Mouse (Mus musculus) forebrain, postnatal 0 days (tissue): ENCODE measurements around the gene Selenov. TPM values are rescaled to one million over a fixed set of nuclear protein-coding genes. Genes with fewer than 3 reads are reported as not detected.

Experiments
- ATAC-seq: fragments of 200-750 bp; cut with Nextera tagmentation; 2 replicates; pipeline ENCODE4 v1.8.0; 2017; ENCODE audit warnings: mild to moderate bottlenecking, moderate library complexity
- DNase-seq: peaks from one replicate; pipeline ENCODE4 v3.0.0-alpha.2; 2015
- H3K27ac ChIP-seq: fragments of 300-500 bp; sonication (generic); 2 replicates; pipeline ENCODE4 v1.5.1; 2014; ENCODE audit warnings: low read depth, mild to moderate bottlenecking, antibody characterized with exemption, low read length, moderate library complexity, mixed read lengths
- H3K27me3 ChIP-seq: fragments of 300-500 bp; sonication (generic); 2 replicates; pipeline ENCODE4 v1.6.1; 2014; ENCODE audit warnings: mild to moderate bottlenecking, low read length, mixed read lengths; ENCODE audit not compliant: insufficient read depth
- H3K36me3 ChIP-seq: fragments of 300-500 bp; sonication (generic); 2 replicates; pipeline ENCODE4 v1.6.1; 2014; ENCODE audit warnings: mild to moderate bottlenecking, moderate library complexity; ENCODE audit not compliant: insufficient read depth
- H3K4me1 ChIP-seq: fragments of 300-500 bp; sonication (generic); 2 replicates; pipeline ENCODE4 v1.6.1; 2014; ENCODE audit warnings: antibody characterized with exemption; ENCODE audit not compliant: insufficient read depth
- H3K4me2 ChIP-seq: fragments of 300-500 bp; sonication (generic); 2 replicates; pipeline ENCODE4 v1.6.1; 2014; ENCODE audit warnings: low read depth, mild to moderate bottlenecking, moderate library complexity
- H3K4me3 ChIP-seq: fragments of 300-500 bp; sonication (generic); 2 replicates; pipeline ENCODE4 v1.5.1; 2014; ENCODE audit warnings: low read depth, low read length, mixed read lengths
- H3K9ac ChIP-seq: fragments of 300-500 bp; sonication (generic); 2 replicates; pipeline ENCODE4 v1.6.1; 2014; ENCODE audit warnings: mild to moderate bottlenecking
- H3K9me3 ChIP-seq: fragments of 300-500 bp; sonication (generic); 2 replicates; pipeline ENCODE4 v1.6.1; 2016; ENCODE audit warnings: low read length
- CTCF ChIP-seq: sonication (generic); IDR thresholded peaks from 2 replicates; pipeline ENCODE4 v1.5.1; 2016; ENCODE audit warnings: antibody characterized with exemption, control low read depth, low read depth
- WGBS: fragments of 180-500 bp; shearing (Covaris S2); extraction: QIAGEN DNeasy Blood & Tissue Kit; methylation state at CpG from one replicate; pipeline ENCODE4 v1.1.7; 2014; 5-methylcytosine and 5-hydroxymethylcytosine counted together
- polyA plus RNA-seq: library from polyadenylated mRNA; unstranded; fragments of >200 nt; fragmentation: Nextera tagmentation; extraction: Ambion mirVana; gene quantifications from 2 replicates; pipeline ENCODE4 v1.2.1, GENCODE M21; 2015
- total RNA-seq: library from RNA; depleted of rRNA; stranded (reverse); fragments of >200 nt; gene quantifications from 2 replicates; pipeline ENCODE4 v1.2.3, GENCODE M21; 2014

Selenov gene
- total and polyA plus RNA-seq, 2 experiments from 2014 or later, result 0.71 to 2.1 TPM

DNA sequence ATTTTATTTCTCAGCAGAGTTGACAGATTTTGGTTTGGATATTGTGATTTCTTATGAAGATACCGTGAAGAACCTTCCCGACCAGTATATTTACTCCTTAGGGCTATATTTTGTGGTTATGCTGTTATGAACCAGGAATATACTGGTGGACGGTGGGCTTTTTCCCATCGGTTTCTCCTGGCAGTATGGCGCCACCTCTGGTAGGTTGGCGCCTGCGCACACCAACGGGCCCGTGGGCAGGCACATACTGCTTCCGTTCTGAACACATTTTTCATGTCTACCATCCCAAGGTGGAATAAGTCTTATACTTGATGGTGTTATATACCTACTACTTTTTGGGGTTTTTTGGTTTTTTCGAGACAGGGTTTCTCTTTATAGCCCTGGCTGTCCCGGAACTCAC lies 21.6 kb downstream of the Selenov start:
- H3K27ac ChIP-seq, result no peak overlapping the region
- H3K27me3 ChIP-seq, result no peaks in the 10 kb centered on the region
- no peak overlapping the region for H3K9ac ChIP-seq
- ATAC-seq (no peak), DNase-seq (no peak)
- peaks cover 11% of the 10 kb centered on the region for H3K36me3 ChIP-seq
- WGBS, result 92% methylated on average over 12 of the region's 12 CpGs
- TF ChIP-seq CTCF, result peak; percentile 46
- peak overlapping the region; percentile 97; the same call in 1 of the 2 replicates for H3K4me3 ChIP-seq
- H3K4me1 ChIP-seq, result no peaks in the 10 kb centered on the region
- H3K4me2 ChIP-seq, result no peak overlapping the region
- H3K9me3 ChIP-seq, result no peaks in the 10 kb centered on the region

DNA sequence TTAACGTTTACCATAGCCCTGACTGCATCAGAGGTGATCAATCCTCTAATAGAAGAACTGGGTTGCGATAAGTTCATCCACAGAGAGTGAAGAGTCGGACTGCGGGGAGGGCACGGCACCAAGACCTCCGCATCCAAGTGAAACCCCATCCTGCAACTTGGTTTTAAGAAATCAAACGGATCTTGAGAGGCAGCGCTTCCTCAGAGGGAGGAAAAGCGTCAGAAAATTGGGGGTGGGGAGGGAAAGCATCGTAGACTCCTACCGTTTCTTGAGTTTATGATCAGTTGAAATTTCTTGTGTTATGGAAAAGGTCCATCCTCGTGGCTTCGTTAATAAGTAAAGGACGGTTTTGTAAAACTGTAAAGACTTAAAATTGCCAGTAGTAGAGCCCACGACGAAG lies 22.4 kb downstream of the Selenov start:
- Histone ChIP-seq H3K4me1 (no peaks in the 10 kb centered on the region), H3K4me2 (peak overlapping the region; percentile 80), H3K27ac (peak overlapping the region; percentile 93), H3K27me3 (no peaks in the 10 kb centered on the region), H3K9me3 (no peaks in the 10 kb centered on the region), H3K9ac (peak overlapping the region; percentile 95), H3K36me3 (peaks cover 10% of the 10 kb centered on the region), H3K4me3 (peak overlapping the region; percentile 97)
- ATAC-seq (no peak), DNase-seq (no peak)
- 33% methylated on average over 16 of the region's 16 CpGs for WGBS
- TF ChIP-seq CTCF, result no peak

DNA sequence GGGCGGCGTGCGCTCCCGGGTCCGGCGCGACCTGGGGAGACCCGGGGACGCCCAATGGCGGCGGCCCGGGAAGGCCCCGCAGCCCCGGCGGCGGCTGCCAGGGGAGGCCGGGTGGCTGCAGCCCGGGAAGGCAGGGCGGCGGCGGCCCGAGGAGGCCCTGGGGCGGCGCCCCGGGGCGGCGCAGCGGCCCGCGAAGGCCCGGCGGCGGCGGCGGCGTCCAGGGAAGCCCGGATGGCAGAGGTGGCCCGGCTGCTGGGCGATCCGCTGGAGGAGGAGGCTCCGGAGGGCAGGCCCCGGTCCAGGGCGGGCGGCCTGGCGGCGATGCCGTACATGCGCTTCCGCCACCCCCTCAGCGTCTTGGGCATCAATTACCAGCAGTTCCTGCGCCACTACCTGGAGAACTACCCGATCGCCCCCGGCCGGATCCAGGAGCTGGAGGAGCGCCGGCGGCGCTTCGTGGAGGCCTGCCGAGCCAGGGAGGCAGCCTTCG lies 22.9 kb downstream of the Selenov start:
- Histone ChIP-seq H3K4me1 (no peaks in the 10 kb centered on the region), H3K27me3 (no peaks in the 10 kb centered on the region), H3K9me3 (no peaks in the 10 kb centered on the region), H3K36me3 (peaks cover 5% of the 10 kb centered on the region), H3K27ac (peak overlapping the region; percentile 93), H3K9ac (peak overlapping the region; percentile 95), H3K4me2 (peak overlapping the region; percentile 80), H3K4me3 (peak overlapping the region; percentile 97)
- TF ChIP-seq CTCF, result no peak
- peak; percentile 61 for DNase-seq
- ATAC-seq, result peak; percentile 76
- 3% methylated on average over 60 of the region's 62 CpGs for WGBS

DNA sequence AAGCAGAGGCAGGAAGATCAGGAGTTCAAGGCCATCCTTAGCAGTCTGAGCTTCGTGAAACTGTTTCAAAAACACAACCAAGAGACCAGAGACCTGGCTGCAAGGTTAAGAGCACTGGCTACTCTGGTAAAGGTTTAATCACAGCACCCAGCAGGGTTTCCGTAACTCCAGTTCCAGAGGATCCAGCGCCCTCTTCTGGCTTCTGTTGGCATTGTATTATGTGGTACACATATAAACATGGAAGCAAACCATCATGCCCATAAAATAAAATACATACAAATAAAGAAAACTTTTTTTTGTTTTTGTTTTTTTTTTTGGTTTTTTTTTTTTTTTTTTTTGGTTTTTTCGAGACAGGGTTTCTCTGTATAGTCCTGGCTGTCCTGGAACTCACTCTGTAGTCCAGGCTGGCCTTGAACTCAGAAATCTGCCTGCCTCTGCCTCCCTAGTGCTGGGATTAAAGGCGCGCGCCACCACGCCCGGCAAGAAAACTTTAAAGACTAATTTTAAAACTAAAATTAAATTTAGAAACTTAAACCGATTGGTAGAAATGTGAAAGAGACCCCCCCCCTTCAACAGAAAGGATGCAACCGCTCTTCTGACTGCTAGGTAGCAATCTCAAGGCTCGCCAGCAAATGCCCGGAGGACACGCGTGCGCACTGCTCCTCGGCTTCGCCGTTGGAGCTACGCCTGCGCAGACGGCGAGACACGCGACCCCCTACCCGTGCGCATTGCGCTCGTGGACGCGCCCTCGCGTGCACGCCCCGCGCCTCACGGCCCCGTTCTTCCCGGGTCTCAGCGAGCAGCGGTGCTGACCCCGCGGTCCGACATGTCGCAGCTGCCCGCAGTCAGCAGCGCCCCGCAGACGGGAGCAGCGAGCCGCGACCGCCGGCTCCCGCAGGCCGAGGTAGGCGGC lies 23.6 kb downstream of the Selenov start, which contains the start of gene Eid2:
Eid2 (plus strand) TSS at position 753 of the 913 bp plus-strand sequence.
- peak within 1 kb of the TSS; percentile 97 for H3K4me3 ChIP-seq
- no peaks in the 10 kb centered on the region for H3K4me1 ChIP-seq
- H3K36me3 ChIP-seq, result no peaks in the 10 kb centered on the region
- DNase-seq (peak; percentile 97), ATAC-seq (peak; percentile 97)
- no peaks in the 10 kb centered on the region for H3K9me3 ChIP-seq
- WGBS, result 8% methylated on average over 56 of the region's 57 CpGs
- H3K27me3 ChIP-seq, result no peaks in the 10 kb centered on the region
- peak; percentile 20; the same call in 1 of the 2 replicates for TF ChIP-seq CTCF
- peak within 1 kb of the TSS; percentile 95 for H3K9ac ChIP-seq
- peak within 1 kb of the TSS; percentile 93 for H3K27ac ChIP-seq
- H3K4me2 ChIP-seq, result peak within 1 kb of the TSS; percentile 80

DNA sequence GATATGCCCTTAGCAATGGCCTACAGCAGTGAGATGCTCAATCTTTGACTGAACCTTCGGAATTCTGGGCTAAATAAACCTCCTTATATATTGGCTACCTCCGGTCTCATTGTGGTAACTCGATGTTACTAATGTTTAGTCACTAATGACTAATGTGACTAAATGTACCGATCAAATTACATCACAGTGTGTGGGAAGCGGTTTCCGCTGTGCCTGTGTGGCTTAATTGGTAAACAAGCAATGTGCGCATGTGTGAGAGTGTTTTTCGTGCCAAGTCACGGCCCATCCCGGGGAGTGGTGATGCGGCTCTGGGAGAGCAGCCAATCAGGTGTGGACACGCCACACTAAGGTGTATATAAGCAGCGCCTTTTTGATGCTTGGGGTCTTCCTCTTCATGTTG lies 25.6 kb downstream of the Selenov start:
- no peaks in the 10 kb centered on the region for H3K36me3 ChIP-seq
- 80% methylated on average over 13 of the region's 13 CpGs for WGBS
- no peak overlapping the region for H3K9ac ChIP-seq
- no peak overlapping the region for H3K4me3 ChIP-seq
- H3K4me1 ChIP-seq, result no peaks in the 10 kb centered on the region
- no peak overlapping the region for H3K4me2 ChIP-seq
- no peak overlapping the region for H3K27ac ChIP-seq
- no peak for TF ChIP-seq CTCF
- H3K27me3 ChIP-seq, result no peaks in the 10 kb centered on the region
- no peaks in the 10 kb centered on the region for H3K9me3 ChIP-seq
- DNase-seq (no peak), ATAC-seq (no peak)

DNA sequence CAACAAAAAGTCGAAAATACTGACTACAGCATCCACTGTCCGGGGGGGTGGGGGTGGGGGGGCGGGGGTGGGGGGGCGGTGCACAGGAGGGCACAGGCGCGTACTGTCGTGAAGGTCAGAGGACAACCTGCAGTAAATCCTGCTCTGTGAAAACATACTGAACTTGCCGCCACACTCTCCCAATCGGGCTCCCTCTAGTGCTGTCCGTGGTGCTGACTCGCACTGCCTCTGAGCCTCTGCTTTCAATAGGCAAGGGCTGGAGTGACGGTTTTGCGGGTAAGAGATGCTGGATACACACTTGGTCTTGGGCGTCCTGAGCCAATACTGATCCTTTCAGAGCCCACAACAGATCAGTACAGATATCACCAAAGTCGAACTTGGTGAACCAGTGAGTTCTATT lies 27.2 kb downstream of the Selenov start:
- peak; percentile 27 for TF ChIP-seq CTCF
- WGBS, result 6% methylated on average over 15 of the region's 15 CpGs
- ATAC-seq (no peak), DNase-seq (no peak)
- Histone ChIP-seq H3K4me3 (no peak overlapping the region), H3K9me3 (no peaks in the 10 kb centered on the region), H3K4me2 (no peak overlapping the region), H3K9ac (no peak overlapping the region), H3K36me3 (no peaks in the 10 kb centered on the region), H3K27me3 (no peaks in the 10 kb centered on the region), H3K27ac (no peak overlapping the region), H3K4me1 (no peaks in the 10 kb centered on the region)

DNA sequence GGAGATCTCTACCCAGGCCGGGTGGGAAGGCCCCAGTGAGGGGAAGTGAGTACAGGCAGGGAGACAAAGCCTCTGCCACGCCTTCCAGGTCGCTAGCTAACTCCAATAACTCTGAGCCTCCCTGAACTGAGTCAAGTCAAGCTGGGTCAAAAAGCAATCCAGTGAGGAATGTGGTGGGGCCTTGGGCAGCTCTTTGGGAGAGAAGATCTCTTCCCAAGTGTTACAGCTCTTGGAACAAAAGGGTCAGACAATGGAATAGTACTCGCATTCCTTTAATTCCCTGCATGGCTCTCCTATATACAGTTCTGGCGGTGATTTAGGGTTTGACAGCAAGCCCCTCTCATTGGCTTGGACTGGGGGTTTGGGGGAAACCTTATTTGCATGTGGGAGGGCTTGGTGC lies 28.1 kb downstream of the Selenov start:
- Histone ChIP-seq H3K4me3 (no peak overlapping the region), H3K4me2 (no peak overlapping the region), H3K27me3 (no peaks in the 10 kb centered on the region), H3K9me3 (no peaks in the 10 kb centered on the region), H3K4me1 (no peaks in the 10 kb centered on the region), H3K36me3 (no peaks in the 10 kb centered on the region), H3K9ac (no peak overlapping the region), H3K27ac (no peak overlapping the region)
- TF ChIP-seq CTCF, result no peak
- ATAC-seq (no peak), DNase-seq (no peak)
- WGBS, result 48% methylated on average over 5 of the region's 5 CpGs
